Comparison of ENCODE assay signal across 26 mouse cellular contexts in genomic region chr10:86358307-86358975, GRCm38 (mm10). TPM values are rescaled to one million over a fixed set of nuclear protein-coding genes. Genes with fewer than 3 reads are reported as not detected.
A peak's percentile ranks its signal among the peaks of the same experiment; 100 is the strongest.
DNase-seq lines count a peak whose midpoint lies in the region; ATAC-seq and TF ChIP-seq lines count a peak whose summit lies in the region.
"Had no signal": no experiment of that assay in that cellular context is flagged by ENCODE, and none has a peak within 500 bp of the region (broad histone marks: within the 10 kb centered on the region; RNA-seq: fewer than 3 reads in every experiment).

No protein-coding gene starts in this region.

- H3K4me1 ChIP-seq in hindbrain, embryonic 16.5 days (ENCODE audit: control insufficient read depth, insufficient read depth, low read depth, low read length) = peaks cover 4% of the 10 kb centered on the region; the same call in 1 of the 2 replicates
- H3K4me1 ChIP-seq in hindbrain, embryonic 10.5 days (replicated peaks) = no peaks in the 10 kb centered on the region; the same call in 1 of the 2 replicates
- H3K4me1 ChIP-seq in lung, postnatal 0 days (ENCODE audit: insufficient read depth, low read depth, low read length) = 0 out of 2 replicates have a peak, but pooled peaks cover 3% of the 10 kb centered on the region
- H3K4me1 ChIP-seq: forebrain, embryonic 12.5 days; heart, embryonic 10.5 days had no signal

- peak; percentile 31 for DNase-seq in adrenal gland, postnatal 10 days
- no peak for DNase-seq in adrenal gland, postnatal 25 days
- DNase-seq in cerebellum, postnatal 14 days = peak; percentile 76 to 79
- DNase-seq in cerebellum, adult 11-12 months = no peak
- DNase-seq in hindbrain, embryonic 10.5 days (ENCODE audit: low spot score) = no peak
- no peak for DNase-seq in lung, postnatal 0 days (ENCODE audit: low spot score)
- DNase-seq in lung, postnatal 14 days = no peak
- DNase-seq: gastrocnemius, postnatal 25 days; heart, adult 11 months; kidney, adult 9 months; kidney, postnatal 10 days; layer of hippocampus, postnatal 36 days; liver; lung, adult 2 months; right cerebral cortex, postnatal 25 days; thymus, postnatal 14 days had no signal

- no peak overlapping the region for H3K4me2 ChIP-seq in hindbrain, embryonic 16.5 days (ENCODE audit: low read length)
- H3K4me2 ChIP-seq in lung, postnatal 0 days (replicated peaks; ENCODE audit: low read depth, low read length) = no peak overlapping the region
- H3K4me2 ChIP-seq: forebrain, embryonic 12.5 days; heart, embryonic 15.5 days; stomach, embryonic 15.5 days had no signal

- H3K27ac ChIP-seq in hindbrain, embryonic 16.5 days (ENCODE audit: low read depth, low read length) = peak overlapping the region; percentile 27; the same call in 1 of the 2 replicates
- H3K27ac ChIP-seq in hindbrain, embryonic 10.5 days = no peak overlapping the region
- 0 out of 2 replicates have a peak overlapping the region, but pooled peaks have one; percentile 9 for H3K27ac ChIP-seq in lung, postnatal 0 days (ENCODE audit: low read length)
- H3K27ac ChIP-seq: forebrain, embryonic 12.5 days; heart, embryonic 10.5 days; liver, embryonic 14.5 days; stomach, embryonic 15.5 days had no signal

- no peak for TF ChIP-seq CTCF in lung, postnatal 0 days (IDR thresholded peaks at IDR 0.05)

- no peaks in the 10 kb centered on the region for H3K9me3 ChIP-seq in hindbrain, embryonic 16.5 days (ENCODE audit: control insufficient read depth, low read length)
- H3K9me3 ChIP-seq in hindbrain, embryonic 10.5 days = no peaks in the 10 kb centered on the region
- no peaks in the 10 kb centered on the region for H3K9me3 ChIP-seq in lung, postnatal 0 days (ENCODE audit: low read length)
- H3K9me3 ChIP-seq: forebrain, embryonic 12.5 days; G1E; heart, embryonic 10.5 days; heart, embryonic 15.5 days; stomach, embryonic 15.5 days had no signal

- no peaks in the 10 kb centered on the region for H3K36me3 ChIP-seq in hindbrain, embryonic 16.5 days (ENCODE audit: control insufficient read depth, insufficient read depth, low read length)
- H3K36me3 ChIP-seq in hindbrain, embryonic 10.5 days = no peaks in the 10 kb centered on the region
- H3K36me3 ChIP-seq in lung, postnatal 0 days (ENCODE audit: insufficient read depth, low read length) = no peaks in the 10 kb centered on the region
- H3K36me3 ChIP-seq: forebrain, embryonic 12.5 days; G1E; heart, embryonic 10.5 days; heart, embryonic 15.5 days; stomach, embryonic 15.5 days had no signal

- no peak overlapping the region for H3K4me3 ChIP-seq in hindbrain, embryonic 16.5 days (ENCODE audit: low read length)
- H3K4me3 ChIP-seq in hindbrain, embryonic 10.5 days = no peak overlapping the region
- no peak overlapping the region for H3K4me3 ChIP-seq in lung, postnatal 0 days (ENCODE audit: low read depth, low read length)
- H3K4me3 ChIP-seq: erythroblast, embryonic 14.5 days; forebrain, embryonic 12.5 days; heart, embryonic 10.5 days; heart, embryonic 15.5 days; stomach, embryonic 15.5 days had no signal

- no peak for ATAC-seq in hindbrain, embryonic 16.5 days
- no peak for ATAC-seq in lung, postnatal 0 days
- ATAC-seq: intestine, postnatal 0 days had no signal

- WGBS in hindbrain, embryonic 16.5 days = 65% methylated on average over 7 of the region's 7 CpGs
- 85% methylated on average over 7 of the region's 7 CpGs for WGBS in hindbrain, embryonic 10.5 days
- WGBS in lung, postnatal 0 days = 74% methylated on average over 7 of the region's 7 CpGs

- H3K27me3 ChIP-seq in hindbrain, embryonic 16.5 days (replicated peaks; ENCODE audit: control insufficient read depth, insufficient read depth, low read length) = no peaks in the 10 kb centered on the region
- H3K27me3 ChIP-seq in hindbrain, embryonic 10.5 days (ENCODE audit: insufficient read depth, poor library complexity, severe bottlenecking) = no peaks in the 10 kb centered on the region
- no peaks in the 10 kb centered on the region for H3K27me3 ChIP-seq in lung, postnatal 0 days (replicated peaks; ENCODE audit: insufficient read depth, low read length)
- H3K27me3 ChIP-seq: forebrain, embryonic 12.5 days; heart, embryonic 15.5 days; stomach, embryonic 15.5 days had no signal

- no peak for TF ChIP-seq EP300 in lung, postnatal 0 days (IDR thresholded peaks at IDR 0.05)

- no peak overlapping the region for H3K9ac ChIP-seq in hindbrain, embryonic 16.5 days (ENCODE audit: low read depth, low read length)
- H3K9ac ChIP-seq in lung, postnatal 0 days (replicated peaks; ENCODE audit: low read depth) = no peak overlapping the region
- H3K9ac ChIP-seq: forebrain, embryonic 12.5 days; heart, embryonic 15.5 days; liver, embryonic 14.5 days; stomach, embryonic 15.5 days had no signal

RNA-seq across cellular contexts. Expression of gene Timp3, which starts 58.3 kb away (rescaled TPM):
- 100 to 1,000 TPM; 209 to 211 TPM for total RNA-seq in adrenal gland, postnatal 10 days (2021)
- 388 and 389 TPM in 2 replicates for total RNA-seq in adrenal gland, postnatal 25 days (2021)
- polyA plus RNA-seq in hindbrain, embryonic 16.5 days (2015; fragmentation: Nextera tagmentation; extraction: Ambion mirVana) = 56.1 and 58.9 TPM in 2 replicates
- polyA plus RNA-seq in hindbrain, embryonic 10.5 days (2016; fragmentation: Nextera tagmentation; extraction: Ambion mirVana) = 24.8 and 31.4 TPM in 2 replicates
- polyA plus RNA-seq in lung, postnatal 0 days (2015; fragmentation: Nextera tagmentation; extraction: Ambion mirVana) = 207 and 208 TPM in 2 replicates
- total RNA-seq: monocyte, adult 5-6 weeks had no signal

Comparison
In these comparisons a context has a peak if more than half of its experiments do, and no peak if none do; other contexts are left out.
1. DNase-seq: peak in adrenal gland, postnatal 10 days (single experiment) and cerebellum, postnatal 14 days (2 of 2); none in adrenal gland, postnatal 25 days (single experiment), cerebellum, adult 11-12 months (single experiment), hindbrain, embryonic 10.5 days (single experiment), lung, postnatal 0 days (single experiment) and lung, postnatal 14 days (single experiment).